Mouse (Mus musculus): ENCODE measurements at regions not wholly inside any gene's neighbourhood (a gene's known extent, or its start where the extent isn't known, plus 50 kb on each side); places are given as distances from the start of the nearest gene placed in this dataset.

DNA sequence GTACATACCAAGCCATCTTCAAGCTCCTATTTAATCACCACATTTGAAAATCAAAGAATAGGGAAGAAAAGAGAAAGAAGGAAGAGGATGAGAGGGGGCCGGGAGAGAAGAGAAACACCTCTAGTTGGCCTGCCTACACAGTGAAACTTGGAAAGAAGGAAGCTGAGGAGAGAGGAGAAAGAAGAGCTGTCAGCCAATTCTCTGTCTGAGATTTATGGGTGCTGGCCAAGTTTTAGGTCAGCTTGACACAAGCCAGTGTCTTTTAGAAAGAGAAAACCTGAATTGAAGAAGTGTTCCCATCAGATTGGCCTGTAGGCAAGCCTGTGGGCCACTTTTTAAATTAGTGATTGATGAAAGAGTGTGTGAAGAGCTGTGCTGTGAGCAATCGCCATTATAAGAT lies 296.9 kb upstream of the Vmn1r3 start:
- TF ChIP-seq POLR2A (IDR thresholded peaks at IDR 0.05; ENCODE audit: borderline replicate concordance, extremely low read depth, insufficient read depth, insufficient read length, poor library complexity, severe bottlenecking) (no peak), CTCF (IDR thresholded peaks at IDR 0.05; ENCODE audit: borderline replicate concordance, extremely low read depth, insufficient read depth, insufficient read length) (no peak)
